Mouse (Mus musculus): ENCODE measurements around the gene Lrrc75b.
A peak's percentile ranks its signal among the peaks of the same experiment; 100 is the strongest.
"Not testable (repeated sequence)": the region's sequence is repeated elsewhere in the genome, so short reads cannot be mapped to it uniquely, and the experiment has no call there.

Gene Lrrc75b

GRCm38 (mm10) chr10:75530322-75530721, 29.8 kb downstream of the Lrrc75b start:
- no peak for DNase-seq

- DNase-seq: not testable (repeated sequence)
These were observed 34.7 kb downstream of the Lrrc75b start for GRCm38 (mm10) chr10:75525450-75525849.

- DNase-seq: no peak
These were observed 38.5 kb downstream of the Lrrc75b start for GRCm38 (mm10) chr10:75521643-75522042.

- no peak for DNase-seq
These were observed 39.5 kb downstream of the Lrrc75b start for GRCm38 (mm10) chr10:75520581-75520980.

GRCm38 (mm10) chr10:75517758-75518143, 42.4 kb downstream of the Lrrc75b start, which contains the start of gene Gucd1:
Gene Gucd1, minus strand, starts transcription at chr10:75517972.
- peak; percentile 97 for DNase-seq

- peak; percentile 95 for DNase-seq
These were observed 42.9 kb downstream of the Lrrc75b start, which contains the start of gene Snrpd3 for GRCm38 (mm10) chr10:75517073-75517757. Gene Snrpd3, plus strand, starts transcription at chr10:75517551.

GRCm38 (mm10) chr10:75516724-75517072, 43.4 kb downstream of the Lrrc75b start:
- no peak for DNase-seq

GRCm38 (mm10) chr10:75516038-75516723, 43.9 kb downstream of the Lrrc75b start:
- DNase-seq: peak; percentile 86

- DNase-seq: no peak
These were observed 44.7 kb downstream of the Lrrc75b start for GRCm38 (mm10) chr10:75515216-75516037.

GRCm38 (mm10) chr10:75514361-75514760, 45.8 kb downstream of the Lrrc75b start:
- no peak for DNase-seq

- no peak for DNase-seq
These were observed 46.6 kb downstream of the Lrrc75b start for GRCm38 (mm10) chr10:75513306-75514067.

- DNase-seq: peak; percentile 90
These were observed 47.3 kb downstream of the Lrrc75b start for GRCm38 (mm10) chr10:75512796-75513195.

- DNase-seq: no peak
These were observed 48.2 kb downstream of the Lrrc75b start for GRCm38 (mm10) chr10:75511897-75512296.

- no peak for DNase-seq
These were observed 49.1 kb downstream of the Lrrc75b start for GRCm38 (mm10) chr10:75511060-75511459.

- DNase-seq: peak; percentile 85
These were observed 49.7 kb downstream of the Lrrc75b start for GRCm38 (mm10) chr10:75510446-75510845.

GRCm38 (mm10) chr10:75505928-75506327, 54.2 kb downstream of the Lrrc75b start:
- DNase-seq: not testable (repeated sequence)

- DNase-seq: peak; percentile 69
These were observed 55.0 kb downstream of the Lrrc75b start for GRCm38 (mm10) chr10:75505130-75505495.

- no peak for DNase-seq
These were observed 55.6 kb downstream of the Lrrc75b start for GRCm38 (mm10) chr10:75504234-75505129.

GRCm38 (mm10) chr10:75503692-75504091, 56.4 kb downstream of the Lrrc75b start:
- no peak for DNase-seq

GRCm38 (mm10) chr10:75501641-75502040, 58.5 kb downstream of the Lrrc75b start:
- DNase-seq: no peak

GRCm38 (mm10) chr10:75500345-75500744, 59.8 kb downstream of the Lrrc75b start:
- no peak for DNase-seq

Measured in kidney, adult 11 months (tissue).